Mouse (Mus musculus) lung, postnatal 0 days (tissue): ENCODE measurements around the gene Ptpn18. TPM values are rescaled to one million over a fixed set of nuclear protein-coding genes. Genes with fewer than 3 reads are reported as not detected.

Source experiments
- ATAC-seq: fragments of 200-750 bp; cut with Nextera tagmentation; 2 replicates; pipeline ENCODE4 v1.8.0; 2017; ENCODE audit warnings: moderate library complexity
- DNase-seq: peaks from one replicate; pipeline ENCODE4 v3.0.0-alpha.2; 2016; ENCODE audit warnings: low spot score
- H3K27ac ChIP-seq: fragments of 300-500 bp; sonication (generic); 2 replicates; pipeline ENCODE4 v1.5.1; 2014; ENCODE audit warnings: antibody characterized with exemption, mild to moderate bottlenecking, low read length, mixed read lengths
- H3K27me3 ChIP-seq: fragments of 300-500 bp; sonication (generic); replicated peaks from 2 replicates; pipeline ENCODE4 v1.6.1; 2014; ENCODE audit warnings: low read length, mixed read lengths; ENCODE audit not compliant: insufficient read depth
- H3K36me3 ChIP-seq: fragments of 300-500 bp; sonication (generic); 2 replicates; pipeline ENCODE4 v1.6.1; 2014; ENCODE audit warnings: low read length, mixed read lengths; ENCODE audit not compliant: insufficient read depth
- H3K4me1 ChIP-seq: fragments of 300-500 bp; sonication (generic); 2 replicates; pipeline ENCODE4 v1.6.1; 2014; ENCODE audit warnings: antibody characterized with exemption, low read depth, low read length, mixed read lengths; ENCODE audit not compliant: insufficient read depth
- H3K4me2 ChIP-seq: fragments of 300-500 bp; sonication (generic); replicated peaks from 2 replicates; pipeline ENCODE4 v1.6.1; 2014; ENCODE audit warnings: low read depth, mild to moderate bottlenecking, low read length, moderate library complexity, mixed read lengths
- H3K4me3 ChIP-seq: fragments of 300-500 bp; sonication (generic); 2 replicates; pipeline ENCODE4 v1.5.1; 2014; ENCODE audit warnings: low read depth, low read length
- H3K9ac ChIP-seq: fragments of 300-500 bp; sonication (generic); replicated peaks from 2 replicates; pipeline ENCODE4 v1.6.1; 2014; ENCODE audit warnings: low read depth, mild to moderate bottlenecking
- H3K9me3 ChIP-seq: fragments of 300-500 bp; sonication (generic); 2 replicates; pipeline ENCODE4 v1.6.1; 2016; ENCODE audit warnings: low read length, mixed read lengths
- CTCF ChIP-seq: IDR thresholded peaks from 2 replicates; pipeline ENCODE4 v1.5.1; 2016; ENCODE audit warnings: antibody characterized with exemption, mild to moderate bottlenecking
- EP300 ChIP-seq: IDR thresholded peaks from 2 replicates; pipeline ENCODE4 v1.6.1; 2016; ENCODE audit warnings: antibody characterized with exemption, mild to moderate bottlenecking, control low read depth
- WGBS: fragments of 180-500 bp; shearing (Covaris S2); extraction: QIAGEN DNeasy Blood & Tissue Kit; methylation state at CpG from one replicate; pipeline ENCODE4 v1.1.7; 2014; 5-methylcytosine and 5-hydroxymethylcytosine counted together
- microRNA-seq: library from miRNA; unstranded; fragments of <30 nt; microRNA quantifications from one replicate; pipeline ENCODE4, GENCODE M21; 2016
- polyA plus RNA-seq: library from polyadenylated mRNA; unstranded; fragments of >200 nt; fragmentation: Nextera tagmentation; extraction: Ambion mirVana; gene quantifications from 2 replicates; pipeline ENCODE4 v1.2.1, GENCODE M21; 2015

Ptpn18 gene
- polyA plus RNA-seq, 1 experiment from 2014 or later, result 39.8 TPM

GRCm38 (mm10) chr1:34518259-34518658, 58.7 kb downstream of the Ptpn18 start:
- Histone ChIP-seq H3K36me3 (no peaks in the 10 kb centered on the region), H3K27me3 (no peaks in the 10 kb centered on the region), H3K9me3 (no peaks in the 10 kb centered on the region), H3K4me1 (no peaks in the 10 kb centered on the region), H3K4me2 (no peak overlapping the region), H3K4me3 (no peak overlapping the region), H3K27ac (no peak overlapping the region), H3K9ac (no peak overlapping the region)
- no peak for DNase-seq
- no peak for ATAC-seq
- 55% methylated on average over 1 of the region's 1 CpGs for WGBS
- no peak for TF ChIP-seq EP300
- TF ChIP-seq CTCF, result no peak

- WGBS, result 53% methylated on average over 6 of the region's 6 CpGs
- Histone ChIP-seq H3K36me3 (no peaks in the 10 kb centered on the region), H3K9ac (no peak overlapping the region), H3K4me2 (no peak overlapping the region), H3K27ac (no peak overlapping the region), H3K9me3 (no peaks in the 10 kb centered on the region), H3K27me3 (no peaks in the 10 kb centered on the region), H3K4me1 (no peaks in the 10 kb centered on the region), H3K4me3 (no peak overlapping the region)
- no peak for ATAC-seq
- DNase-seq, result no peak
- TF ChIP-seq EP300 (no peak), CTCF (no peak)
Observed at GRCm38 (mm10) chr1:34522205-34522849, 62.8 kb downstream of the Ptpn18 start.

GRCm38 (mm10) chr1:34522850-34523244, 63.3 kb downstream of the Ptpn18 start:
- no peak for ATAC-seq

GRCm38 (mm10) chr1:34523647-34524046, 64.1 kb downstream of the Ptpn18 start:
- ATAC-seq (no peak), DNase-seq (no peak)
- 68% methylated on average over 3 of the region's 3 CpGs for WGBS
- H3K9ac ChIP-seq, result no peak overlapping the region
- no peak overlapping the region for H3K4me2 ChIP-seq
- H3K27ac ChIP-seq, result no peak overlapping the region
- H3K4me3 ChIP-seq, result no peak overlapping the region
- H3K9me3 ChIP-seq, result no peaks in the 10 kb centered on the region
- no peaks in the 10 kb centered on the region for H3K4me1 ChIP-seq
- H3K27me3 ChIP-seq, result no peaks in the 10 kb centered on the region
- no peaks in the 10 kb centered on the region for H3K36me3 ChIP-seq
- TF ChIP-seq CTCF (no peak), EP300 (no peak)

More at GRCm38 (mm10) chr1:34522850-34523244, 63.3 kb downstream of the Ptpn18 start:
- 64% methylated on average over 3 of the region's 3 CpGs for WGBS
- H3K4me2 ChIP-seq, result no peak overlapping the region
- H3K9me3 ChIP-seq, result no peaks in the 10 kb centered on the region
- TF ChIP-seq CTCF (no peak), EP300 (no peak)
- H3K36me3 ChIP-seq, result no peaks in the 10 kb centered on the region
- no peak overlapping the region for H3K4me3 ChIP-seq
- H3K27me3 ChIP-seq, result no peaks in the 10 kb centered on the region
- H3K4me1 ChIP-seq, result no peaks in the 10 kb centered on the region
- no peak overlapping the region for H3K9ac ChIP-seq
- DNase-seq, result no peak
- no peak overlapping the region for H3K27ac ChIP-seq

Small RNA genes lying within 50 kb of the gene (microRNA-seq; reads per million reads assigned to microRNA genes)
- gene Mir5103, result 1.2 reads per million

Other genes starting within 250 kb of the Ptpn18 start
- gene Ccdc115, start 20.1 kb upstream of the Ptpn18 start, polyA plus RNA-seq, result 30.6 and 31.4 TPM in 2 replicates
- 39.9 and 41.6 TPM in 2 replicates for gene Imp4, start 19.9 kb upstream of the Ptpn18 start, polyA plus RNA-seq
- gene Prss39, start 38.6 kb downstream of the Ptpn18 start, polyA plus RNA-seq, result not detected in 2 replicates
- not detected in 2 replicates for gene Cfc1, start 75.9 kb downstream of the Ptpn18 start, polyA plus RNA-seq
- gene Prss40, start 101.2 kb downstream of the Ptpn18 start, polyA plus RNA-seq, result not detected in 2 replicates
- gene Amer3, start 119.9 kb downstream of the Ptpn18 start, polyA plus RNA-seq, result not detected in 2 replicates